Mouse (Mus musculus): ENCODE results near the gene Etv2. TPM values are rescaled to one million over a fixed set of nuclear protein-coding genes. Genes with fewer than 3 reads are reported as not detected.

The Etv2 gene
- polyA plus RNA-seq, 1 experiment = not detected

- no peak for TF ChIP-seq GATA1 (IDR thresholded peaks at IDR 0.05; ENCODE audit: low read length)
Measured at GRCm38 (mm10) chr7:30625530-30626384, 9.9 kb downstream of the Etv2 start, which contains the start of gene Cox6b1. TSS of gene Cox6b1 (minus strand) at chr7:30626151.

- TF ChIP-seq GATA1 (IDR thresholded peaks at IDR 0.05; ENCODE audit: low read length) = no peak
Measured at GRCm38 (mm10) chr7:30619202-30619601, 16.4 kb downstream of the Etv2 start.

GRCm38 (mm10) chr7:30618658-30619057, 17.0 kb downstream of the Etv2 start:
- TF ChIP-seq GATA1 (IDR thresholded peaks at IDR 0.05; ENCODE audit: low read length) = no peak

GRCm38 (mm10) chr7:30615049-30615760, 20.4 kb downstream of the Etv2 start:
- TF ChIP-seq GATA1 (IDR thresholded peaks at IDR 0.05; ENCODE audit: low read length) = no peak

GRCm38 (mm10) chr7:30614454-30614853, 21.2 kb downstream of the Etv2 start:
- no peak for TF ChIP-seq GATA1 (IDR thresholded peaks at IDR 0.05; ENCODE audit: low read length)

GRCm38 (mm10) chr7:30613529-30614112, 22.0 kb downstream of the Etv2 start:
- TF ChIP-seq GATA1 (IDR thresholded peaks at IDR 0.05; ENCODE audit: low read length) = no peak

- TF ChIP-seq GATA1 (IDR thresholded peaks at IDR 0.05; ENCODE audit: low read length) = no peak
Measured at GRCm38 (mm10) chr7:30612654-30613402, 22.8 kb downstream of the Etv2 start, which contains the start of gene Upk1a. TSS of gene Upk1a (minus strand) at chr7:30612847.

- no peak for TF ChIP-seq GATA1 (IDR thresholded peaks at IDR 0.05; ENCODE audit: low read length)
Measured at GRCm38 (mm10) chr7:30610043-30610442, 25.6 kb downstream of the Etv2 start.

GRCm38 (mm10) chr7:30608476-30608875, 27.2 kb downstream of the Etv2 start:
- no peak for TF ChIP-seq GATA1 (IDR thresholded peaks at IDR 0.05; ENCODE audit: low read length)

GRCm38 (mm10) chr7:30607706-30608309, 27.8 kb downstream of the Etv2 start:
- no peak for TF ChIP-seq GATA1 (IDR thresholded peaks at IDR 0.05; ENCODE audit: low read length)

GRCm38 (mm10) chr7:30604944-30605343, 30.7 kb downstream of the Etv2 start:
- TF ChIP-seq GATA1 (IDR thresholded peaks at IDR 0.05; ENCODE audit: low read length) = no peak

- TF ChIP-seq GATA1 (IDR thresholded peaks at IDR 0.05; ENCODE audit: low read length) = no peak
Measured at GRCm38 (mm10) chr7:30604424-30604823, 31.2 kb downstream of the Etv2 start.

- TF ChIP-seq GATA1 (IDR thresholded peaks at IDR 0.05; ENCODE audit: low read length) = no peak
Measured at GRCm38 (mm10) chr7:30602583-30602982, 33.1 kb downstream of the Etv2 start.

GRCm38 (mm10) chr7:30600651-30601050, 35.0 kb downstream of the Etv2 start:
- no peak for TF ChIP-seq GATA1 (IDR thresholded peaks at IDR 0.05; ENCODE audit: low read length)

- no peak for TF ChIP-seq GATA1 (IDR thresholded peaks at IDR 0.05; ENCODE audit: low read length)
Measured at GRCm38 (mm10) chr7:30599933-30600353, 35.7 kb downstream of the Etv2 start.

Measured in G1E-ER4 (cell line).